Mouse (Mus musculus) cerebellum, adult 11-12 months (tissue): Measurements from ENCODE around the gene Ank2.

Experiments used
- DNase-seq: peaks from one replicate; pipeline ENCODE4 v3.0.0; 2022

The Ank2 gene

GRCm38 (mm10) chr3:127015175-127015574 lies 484.0 kb downstream of the Ank2 start:
- no peak for DNase-seq

- DNase-seq, result no peak
These were observed 485.2 kb downstream of the Ank2 start for GRCm38 (mm10) chr3:127013976-127014375.

- DNase-seq, result no peak
These were observed 486.6 kb downstream of the Ank2 start for GRCm38 (mm10) chr3:127012525-127012924.

- no peak for DNase-seq
These were observed 493.1 kb downstream of the Ank2 start for GRCm38 (mm10) chr3:127005898-127006673.

GRCm38 (mm10) chr3:127004860-127005633 lies 494.1 kb downstream of the Ank2 start:
- DNase-seq, result no peak

GRCm38 (mm10) chr3:127003946-127004345 lies 495.2 kb downstream of the Ank2 start:
- DNase-seq, result no peak

GRCm38 (mm10) chr3:126998742-126999112 lies 500.4 kb downstream of the Ank2 start:
- no peak for DNase-seq

- peak; percentile 87 for DNase-seq
These were observed 501.0 kb downstream of the Ank2 start for GRCm38 (mm10) chr3:126998008-126998741.

- no peak for DNase-seq
These were observed 501.7 kb downstream of the Ank2 start for GRCm38 (mm10) chr3:126997391-126998007.

- DNase-seq, result no peak
These were observed 502.4 kb downstream of the Ank2 start for GRCm38 (mm10) chr3:126996721-126997120.

- DNase-seq, result no peak
These were observed 503.2 kb downstream of the Ank2 start for GRCm38 (mm10) chr3:126995970-126996369.

GRCm38 (mm10) chr3:126994149-126994548 lies 505.0 kb downstream of the Ank2 start:
- DNase-seq, result no peak

GRCm38 (mm10) chr3:126989936-126990335 lies 509.2 kb downstream of the Ank2 start:
- DNase-seq, result peak; percentile 68

GRCm38 (mm10) chr3:126986687-126987086 lies 512.5 kb downstream of the Ank2 start:
- no peak for DNase-seq

GRCm38 (mm10) chr3:126982814-126983213 lies 516.3 kb downstream of the Ank2 start:
- DNase-seq, result no peak

- DNase-seq, result no peak
These were observed 518.0 kb downstream of the Ank2 start for GRCm38 (mm10) chr3:126981163-126981562.

GRCm38 (mm10) chr3:126979635-126980034 lies 519.5 kb downstream of the Ank2 start:
- no peak for DNase-seq

GRCm38 (mm10) chr3:126978768-126979410 lies 520.3 kb downstream of the Ank2 start:
- DNase-seq, result peak; percentile 65

GRCm38 (mm10) chr3:126977399-126977798 lies 521.8 kb downstream of the Ank2 start:
- peak; percentile 49 for DNase-seq

GRCm38 (mm10) chr3:126976793-126977192 lies 522.4 kb downstream of the Ank2 start:
- DNase-seq, result no peak

- no peak for DNase-seq
These were observed 523.7 kb downstream of the Ank2 start for GRCm38 (mm10) chr3:126975409-126975808.

GRCm38 (mm10) chr3:126973551-126973950 lies 525.6 kb downstream of the Ank2 start:
- DNase-seq, result no peak
